Mouse (Mus musculus) C2C12 (cell line): ENCODE measurements around the gene Tmed4.

ENCODE experiments used
- CEBPB ChIP-seq: IDR thresholded peaks from one replicate; pipeline ENCODE4 v1.6.1; 2011; ENCODE audit warnings: low read depth, mild to moderate bottlenecking, control low read depth, moderate library complexity
- CTCF ChIP-seq: IDR thresholded peaks from one replicate; pipeline ENCODE4 v1.5.1; 2011; ENCODE audit not compliant: control insufficient read depth, insufficient read depth, insufficient read length
- MAX ChIP-seq: IDR thresholded peaks from one replicate; pipeline ENCODE4 v1.6.1; 2011; ENCODE audit warnings: mild to moderate bottlenecking, control low read depth
- MYOD1 ChIP-seq: IDR thresholded peaks from one replicate; pipeline ENCODE4 v1.6.1; 2011; ENCODE audit warnings: low read depth; ENCODE audit not compliant: control insufficient read depth, insufficient read length
- MYOG ChIP-seq: IDR thresholded peaks from one replicate; pipeline ENCODE4 v1.6.1; 2011; ENCODE audit not compliant: control insufficient read depth, insufficient read length; ENCODE audit errors: extremely low read depth
- USF1 ChIP-seq: IDR thresholded peaks from one replicate; pipeline ENCODE4 v1.6.1; 2011; ENCODE audit warnings: low read depth, mild to moderate bottlenecking, control low read depth, moderate library complexity

- TF ChIP-seq CTCF (no peak), CEBPB (no peak), USF1 (no peak), MAX (no peak), MYOD1 (no peak), MYOG (no peak)
Observed at GRCm38 (mm10) chr11:6323348-6323747, 48.7 kb upstream of the Tmed4 start.
